Mouse (Mus musculus): ENCODE measurements at regions not wholly inside any gene's neighbourhood (a gene's known extent, or its start where the extent isn't known, plus 50 kb on each side); places are given as distances from the start of the nearest gene placed in this dataset.

DNA sequence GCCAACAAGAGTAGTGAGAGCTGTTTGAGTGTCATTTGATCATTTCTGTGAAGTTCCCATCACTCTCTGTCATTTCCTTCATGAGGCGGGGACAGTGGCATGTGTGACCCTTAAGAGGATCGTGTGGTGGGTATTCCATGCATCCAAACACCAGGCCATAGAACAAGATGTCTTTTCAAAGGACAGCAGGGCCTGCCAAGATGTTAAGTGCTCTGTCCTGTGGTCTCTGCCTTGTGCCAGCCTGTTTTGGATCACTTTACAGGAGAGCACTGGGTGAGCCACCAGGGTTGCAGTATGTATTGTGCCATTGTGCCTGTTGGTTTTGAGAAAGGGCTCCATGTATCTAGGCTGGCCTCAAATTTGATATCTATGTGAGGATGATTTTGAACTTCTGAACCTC, 173.6 kb upstream of the Gli2 start:
- TF ChIP-seq CTCF (IDR thresholded peaks at IDR 0.05; ENCODE audit: low read depth, low read length) (no peak), POLR2A (IDR thresholded peaks at IDR 0.05; ENCODE audit: extremely low read depth, insufficient read depth, low read length) (no peak)
